Mouse (Mus musculus) liver, embryonic 14.5 days (tissue): ENCODE data around the gene Vamp2.

ENCODE experiments used
- CTCF ChIP-seq: IDR thresholded peaks from 2 replicates; pipeline ENCODE4 v1.5.1; 2016; ENCODE audit warnings: antibody characterized with exemption, low read depth, control low read depth
- EP300 ChIP-seq: IDR thresholded peaks from 2 replicates; pipeline ENCODE4 v1.6.1; 2016; ENCODE audit warnings: antibody characterized with exemption, low read depth

- no peak for TF ChIP-seq CTCF
- no peak for TF ChIP-seq EP300
These were observed 13.5 kb downstream of the Vamp2 start for GRCm38 (mm10) chr11:69101604-69102402.
